Mouse (Mus musculus) embryo, embryonic 11 days (tissue): ENCODE results near the gene Cd2.

Experiments
- DNase-seq: peaks from one replicate; pipeline ENCODE4 v3.0.0-alpha.2; 2015

Gene Cd2

GRCm38 (mm10) chr3:101292611-101293010, 4.9 kb upstream of the Cd2 start:
- no peak for DNase-seq

- no peak for DNase-seq
These were observed 3.1 kb upstream of the Cd2 start for GRCm38 (mm10) chr3:101290587-101291520.

GRCm38 (mm10) chr3:101290036-101290435, 2.3 kb upstream of the Cd2 start:
- DNase-seq, result no peak

GRCm38 (mm10) chr3:101289406-101289805, 1.7 kb upstream of the Cd2 start:
- DNase-seq, result no peak

GRCm38 (mm10) chr3:101286336-101287325, 1.1 kb downstream of the Cd2 start:
- no peak for DNase-seq

GRCm38 (mm10) chr3:101285851-101286250, 1.9 kb downstream of the Cd2 start:
- no peak for DNase-seq

- DNase-seq, result no peak
These were observed 2.6 kb downstream of the Cd2 start for GRCm38 (mm10) chr3:101285021-101285615.

- no peak for DNase-seq
These were observed 3.7 kb downstream of the Cd2 start for GRCm38 (mm10) chr3:101283869-101284706.

GRCm38 (mm10) chr3:101283441-101283840, 4.3 kb downstream of the Cd2 start:
- DNase-seq, result no peak

- no peak for DNase-seq
These were observed 5.1 kb downstream of the Cd2 start for GRCm38 (mm10) chr3:101282556-101283180.

GRCm38 (mm10) chr3:101281841-101282240, 5.9 kb downstream of the Cd2 start:
- DNase-seq, result no peak

GRCm38 (mm10) chr3:101280348-101281311, 7.1 kb downstream of the Cd2 start:
- no peak for DNase-seq

GRCm38 (mm10) chr3:101279561-101279960, 8.2 kb downstream of the Cd2 start:
- DNase-seq, result no peak

- DNase-seq, result no peak
These were observed 9.3 kb downstream of the Cd2 start for GRCm38 (mm10) chr3:101278396-101278795.

- no peak for DNase-seq
These were observed 9.9 kb downstream of the Cd2 start for GRCm38 (mm10) chr3:101277830-101278229.

GRCm38 (mm10) chr3:101276501-101277320, 11.0 kb downstream of the Cd2 start:
- no peak for DNase-seq

GRCm38 (mm10) chr3:101275636-101276300, 12.0 kb downstream of the Cd2 start:
- DNase-seq, result no peak

GRCm38 (mm10) chr3:101274794-101275193, 12.9 kb downstream of the Cd2 start:
- no peak for DNase-seq
